17 mouse cellular contexts compared by ENCODE assay signal in genomic region chr9:72892761-72893160, GRCm38 (mm10). TPM values are rescaled to one million over a fixed set of nuclear protein-coding genes. Genes with fewer than 3 reads are reported as not detected.
"Had no signal": no experiment of that assay in that cellular context is flagged by ENCODE, and none has a peak within 500 bp of the region (broad histone marks: within the 10 kb centered on the region; RNA-seq: fewer than 3 reads in every experiment).

No protein-coding gene starts in this region.

- DNase-seq: cerebellum, adult 9-10 months; cerebellum, adult 9-11 months; cerebellum, postnatal 14 days; cerebellum, postnatal 25 days; cerebellum, postnatal 36 days; embryo, embryonic 11 days; forebrain, postnatal 0 days; gastrocnemius, adult 2 months; gastrocnemius, postnatal 10 days; gastrocnemius, postnatal 14 days; gastrocnemius, postnatal 25 days; gastrocnemius, postnatal 36 days; heart, adult 18-20 months; heart, adult 2 months had no signal

RNA-seq across cellular contexts. Expression of gene Pygo1, which starts 32.7 kb away (rescaled TPM):
- total RNA-seq: common myeloid progenitor, adult 5-6 weeks; granulocyte monocyte progenitor cell, adult 5-6 weeks had no signal
- polyA plus RNA-seq: erythroblast, embryonic 14.5 days had no signal
